Mouse (Mus musculus) adipocyte (in vitro differentiated cells): ENCODE data around the gene Plekhf1.

Source experiments
- DNase-seq: peaks from one replicate; pipeline ENCODE4 v3.0.0-alpha.2; 2016; ENCODE audit warnings: low spot score

Gene Plekhf1

GRCm38 (mm10) chr7:38188281-38189075 lies 39.3 kb downstream of the Plekhf1 start:
- DNase-seq: peak; percentile 58

GRCm38 (mm10) chr7:38187796-38188195 lies 40.0 kb downstream of the Plekhf1 start:
- DNase-seq: peak; percentile 87

GRCm38 (mm10) chr7:38186861-38187260 lies 41.0 kb downstream of the Plekhf1 start:
- DNase-seq: no peak

- DNase-seq: no peak
Observed at GRCm38 (mm10) chr7:38184786-38185185, 43.0 kb downstream of the Plekhf1 start.

- DNase-seq: no peak
Observed at GRCm38 (mm10) chr7:38184418-38184745, 43.4 kb downstream of the Plekhf1 start.

GRCm38 (mm10) chr7:38183709-38184417 lies 44.0 kb downstream of the Plekhf1 start:
- peak; percentile 80 for DNase-seq

GRCm38 (mm10) chr7:38182962-38183687 lies 44.7 kb downstream of the Plekhf1 start, which contains the start of gene 1600014C10Rik:
Gene 1600014C10Rik (plus strand): TSS chr7:38183217.
- DNase-seq: peak; percentile 86

- DNase-seq: peak; percentile 82
Observed at GRCm38 (mm10) chr7:38182596-38182961, 45.2 kb downstream of the Plekhf1 start.

GRCm38 (mm10) chr7:38181366-38181765 lies 46.5 kb downstream of the Plekhf1 start:
- no peak for DNase-seq

- peak; percentile 58 for DNase-seq
Observed at GRCm38 (mm10) chr7:38179896-38180295, 47.9 kb downstream of the Plekhf1 start.

GRCm38 (mm10) chr7:38176056-38176455 lies 51.8 kb downstream of the Plekhf1 start:
- DNase-seq: peak; percentile 54

GRCm38 (mm10) chr7:38174321-38175148 lies 53.3 kb downstream of the Plekhf1 start:
- no peak for DNase-seq

GRCm38 (mm10) chr7:38173871-38174270 lies 53.9 kb downstream of the Plekhf1 start:
- DNase-seq: no peak

- DNase-seq: peak; percentile 77
Observed at GRCm38 (mm10) chr7:38167724-38168141, 60.1 kb downstream of the Plekhf1 start.
